Mouse (Mus musculus) layer of hippocampus, adult 18-20 months (tissue): ENCODE results near the gene Camta1. TPM values are rescaled to one million over a fixed set of nuclear protein-coding genes. Genes with fewer than 3 reads are reported as not detected.

Experiments used
- DNase-seq, 2 experiments: peaks; one replicate each; pipeline ENCODE4 v3.0.0; 2022; ENCODE audit warnings: low spot score in 2 of 2
- total RNA-seq, 2 experiments: library from RNA; stranded (reverse); gene quantifications; 2 replicates each; pipeline ENCODE4 v1.2.3; 2021

The Camta1 gene
- total RNA-seq, 2 experiments from 2014 or later = 279 to 302 TPM

- no peak for DNase-seq
Observed at GRCm38 (mm10) chr4:151338931-151339330, 522.7 kb downstream of the Camta1 start.

- no peak for DNase-seq
Observed at GRCm38 (mm10) chr4:151337543-151337942, 524.1 kb downstream of the Camta1 start.

GRCm38 (mm10) chr4:151336413-151336812 lies 525.3 kb downstream of the Camta1 start:
- DNase-seq = no peak

- DNase-seq = peak in 1 of 2 experiments; percentile 57
Observed at GRCm38 (mm10) chr4:151334951-151335742, 526.5 kb downstream of the Camta1 start.

- DNase-seq = no peak
Observed at GRCm38 (mm10) chr4:151332074-151332849, 529.4 kb downstream of the Camta1 start.

- DNase-seq = no peak
Observed at GRCm38 (mm10) chr4:151330983-151331382, 530.7 kb downstream of the Camta1 start.

GRCm38 (mm10) chr4:151328071-151328470 lies 533.6 kb downstream of the Camta1 start:
- DNase-seq = no peak

- DNase-seq = peak in 1 of 2 experiments; percentile 41
Observed at GRCm38 (mm10) chr4:151326971-151327686, 534.5 kb downstream of the Camta1 start.

GRCm38 (mm10) chr4:151316428-151316827 lies 545.2 kb downstream of the Camta1 start:
- DNase-seq = no peak

GRCm38 (mm10) chr4:151315726-151316125 lies 546.0 kb downstream of the Camta1 start:
- DNase-seq = no peak

- DNase-seq = no peak
Observed at GRCm38 (mm10) chr4:151310773-151311172, 550.9 kb downstream of the Camta1 start.

- no peak for DNase-seq
Observed at GRCm38 (mm10) chr4:151310056-151310685, 551.5 kb downstream of the Camta1 start.

GRCm38 (mm10) chr4:151306890-151307289 lies 554.8 kb downstream of the Camta1 start:
- DNase-seq = no peak

- DNase-seq = no peak
Observed at GRCm38 (mm10) chr4:151306311-151306765, 555.3 kb downstream of the Camta1 start.

GRCm38 (mm10) chr4:151305761-151306160 lies 555.9 kb downstream of the Camta1 start:
- no peak for DNase-seq

GRCm38 (mm10) chr4:151303931-151304330 lies 557.7 kb downstream of the Camta1 start:
- DNase-seq = no peak

GRCm38 (mm10) chr4:151303436-151303835 lies 558.2 kb downstream of the Camta1 start:
- DNase-seq = no peak

- DNase-seq = peak in 1 of 2 experiments; percentile 48
Observed at GRCm38 (mm10) chr4:151302195-151303126, 559.2 kb downstream of the Camta1 start.

- no peak for DNase-seq
Observed at GRCm38 (mm10) chr4:151301337-151301736, 560.3 kb downstream of the Camta1 start.

- DNase-seq = no peak
Observed at GRCm38 (mm10) chr4:151300706-151301105, 561.0 kb downstream of the Camta1 start.
